Mouse (Mus musculus) liver, embryonic 16.5 days (tissue): Measurements from ENCODE around the gene Pigc. TPM values are rescaled to one million over a fixed set of nuclear protein-coding genes. Genes with fewer than 3 reads are reported as not detected.

ENCODE experiments used
- ATAC-seq: fragments of 200-750 bp; cut with Nextera tagmentation; 2 replicates; pipeline ENCODE4 v1.8.0; 2017; ENCODE audit warnings: low read depth, mild to moderate bottlenecking, moderate number of reproducible peaks, moderate library complexity
- H3K27ac ChIP-seq: fragments of 300-500 bp; sonication (generic); 2 replicates; pipeline ENCODE4 v1.5.1; 2014; ENCODE audit warnings: mild to moderate bottlenecking, low read length
- H3K27me3 ChIP-seq: fragments of 300-500 bp; sonication (generic); 2 replicates; pipeline ENCODE4 v1.6.1; 2014; ENCODE audit warnings: low read depth, low read length, mixed read lengths; ENCODE audit not compliant: control insufficient read depth, insufficient read depth
- H3K36me3 ChIP-seq: fragments of 300-500 bp; sonication (generic); 2 replicates; pipeline ENCODE4 v1.6.1; 2014; ENCODE audit warnings: mild to moderate bottlenecking; ENCODE audit not compliant: control insufficient read depth, insufficient read depth
- H3K4me1 ChIP-seq: fragments of 300-500 bp; sonication (generic); 2 replicates; pipeline ENCODE4 v1.6.1; 2014; ENCODE audit warnings: low read depth, low read length, mixed read lengths; ENCODE audit not compliant: control insufficient read depth
- H3K4me2 ChIP-seq: fragments of 300-500 bp; sonication (generic); 2 replicates; pipeline ENCODE4 v1.6.1; 2014; ENCODE audit warnings: low read depth, low read length, mixed read lengths
- H3K4me3 ChIP-seq: fragments of 300-500 bp; sonication (generic); 2 replicates; pipeline ENCODE4 v1.5.1; 2014; ENCODE audit warnings: low read depth, mild to moderate bottlenecking, low read length
- H3K9ac ChIP-seq: fragments of 300-500 bp; sonication (generic); 2 replicates; pipeline ENCODE4 v1.6.1; 2014; ENCODE audit warnings: low read depth, low read length
- H3K9me3 ChIP-seq: fragments of 300-500 bp; sonication (generic); replicated peaks from 2 replicates; pipeline ENCODE4 v1.6.1; 2016; ENCODE audit warnings: low read length; ENCODE audit not compliant: control insufficient read depth
- WGBS: fragments of 180-500 bp; shearing (Covaris S2); extraction: QIAGEN DNeasy Blood & Tissue Kit; methylation state at CpG from one replicate; pipeline ENCODE4 v1.1.7; 2014; ENCODE audit not compliant: insufficient replicate concordance; 5-methylcytosine and 5-hydroxymethylcytosine counted together
- polyA plus RNA-seq: library from polyadenylated mRNA; unstranded; fragments of >200 nt; fragmentation: Nextera tagmentation; extraction: Ambion mirVana; gene quantifications from 2 replicates; pipeline ENCODE4 v1.2.1, GENCODE M21; 2015

Gene Pigc
- polyA plus RNA-seq, 1 experiment from 2014 or later = 11.1 TPM

DNA sequence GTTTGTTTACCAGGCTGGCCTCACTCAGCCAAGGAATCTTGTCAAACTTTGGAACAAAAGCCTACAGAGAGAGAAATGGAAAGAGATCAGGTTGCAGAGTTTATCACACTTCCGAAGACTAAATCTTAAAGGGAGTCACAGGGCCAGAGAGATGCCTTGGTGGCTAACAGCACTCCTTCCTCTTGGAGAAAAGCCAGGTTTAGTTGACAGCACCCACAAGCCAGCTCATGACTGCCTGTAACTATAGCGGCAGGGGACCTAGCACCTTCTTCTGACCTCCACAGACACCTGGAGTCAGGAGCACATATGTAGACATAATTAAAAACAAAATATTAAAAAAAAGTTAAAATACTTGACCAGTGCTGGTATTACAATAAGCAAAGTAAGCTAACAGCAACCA, 1.1 kb upstream of the Pigc start:
- 69% methylated on average over 2 of the region's 2 CpGs for WGBS
- ATAC-seq = no peak
- Histone ChIP-seq H3K4me1 (peaks cover 3% of the 10 kb centered on the region), H3K9me3 (no peaks in the 10 kb centered on the region), H3K4me3 (no peak overlapping the region), H3K4me2 (no peak overlapping the region), H3K36me3 (no peaks in the 10 kb centered on the region), H3K27ac (no peak overlapping the region), H3K9ac (no peak overlapping the region), H3K27me3 (no peaks in the 10 kb centered on the region)

- H3K27me3 ChIP-seq = no peaks in the 10 kb centered on the region
- H3K36me3 ChIP-seq = no peaks in the 10 kb centered on the region
- WGBS = 90% methylated on average over 9 of the region's 9 CpGs
- peaks cover 4% of the 10 kb centered on the region for H3K4me1 ChIP-seq
- H3K9me3 ChIP-seq = no peaks in the 10 kb centered on the region
- H3K4me3 ChIP-seq = no peak overlapping the region
- no peak overlapping the region for H3K27ac ChIP-seq
- no peak overlapping the region for H3K4me2 ChIP-seq
- ATAC-seq = no peak
- H3K9ac ChIP-seq = no peak overlapping the region
These were observed 1.9 kb downstream of the Pigc start for GRCm38 (mm10) chr1:161970874-161971273.

DNA sequence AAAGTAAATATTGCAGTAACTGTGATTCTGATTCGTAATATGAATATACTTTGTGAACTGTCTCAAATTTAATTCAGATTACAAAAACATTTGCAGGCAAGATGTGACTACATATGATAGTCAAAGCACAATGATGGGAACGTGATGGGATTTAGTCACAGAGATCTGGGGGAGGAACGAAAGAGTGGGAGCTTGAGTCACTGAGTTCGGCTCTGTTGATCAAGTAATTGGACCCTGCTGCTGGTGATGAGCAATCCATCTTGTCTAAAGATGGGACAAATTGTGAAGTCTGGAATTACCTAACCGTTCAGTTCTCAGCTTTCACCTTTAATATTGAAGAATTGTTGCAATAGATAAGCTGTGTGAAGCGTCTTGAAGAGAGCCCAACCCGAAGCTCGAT, 3.2 kb downstream of the Pigc start:
- Histone ChIP-seq H3K9ac (no peak overlapping the region), H3K27me3 (no peaks in the 10 kb centered on the region), H3K36me3 (no peaks in the 10 kb centered on the region), H3K27ac (no peak overlapping the region), H3K4me2 (no peak overlapping the region), H3K4me1 (peaks cover 12% of the 10 kb centered on the region), H3K9me3 (no peaks in the 10 kb centered on the region), H3K4me3 (no peak overlapping the region)
- no peak for ATAC-seq
- WGBS = 79% methylated on average over 8 of the region's 8 CpGs

DNA sequence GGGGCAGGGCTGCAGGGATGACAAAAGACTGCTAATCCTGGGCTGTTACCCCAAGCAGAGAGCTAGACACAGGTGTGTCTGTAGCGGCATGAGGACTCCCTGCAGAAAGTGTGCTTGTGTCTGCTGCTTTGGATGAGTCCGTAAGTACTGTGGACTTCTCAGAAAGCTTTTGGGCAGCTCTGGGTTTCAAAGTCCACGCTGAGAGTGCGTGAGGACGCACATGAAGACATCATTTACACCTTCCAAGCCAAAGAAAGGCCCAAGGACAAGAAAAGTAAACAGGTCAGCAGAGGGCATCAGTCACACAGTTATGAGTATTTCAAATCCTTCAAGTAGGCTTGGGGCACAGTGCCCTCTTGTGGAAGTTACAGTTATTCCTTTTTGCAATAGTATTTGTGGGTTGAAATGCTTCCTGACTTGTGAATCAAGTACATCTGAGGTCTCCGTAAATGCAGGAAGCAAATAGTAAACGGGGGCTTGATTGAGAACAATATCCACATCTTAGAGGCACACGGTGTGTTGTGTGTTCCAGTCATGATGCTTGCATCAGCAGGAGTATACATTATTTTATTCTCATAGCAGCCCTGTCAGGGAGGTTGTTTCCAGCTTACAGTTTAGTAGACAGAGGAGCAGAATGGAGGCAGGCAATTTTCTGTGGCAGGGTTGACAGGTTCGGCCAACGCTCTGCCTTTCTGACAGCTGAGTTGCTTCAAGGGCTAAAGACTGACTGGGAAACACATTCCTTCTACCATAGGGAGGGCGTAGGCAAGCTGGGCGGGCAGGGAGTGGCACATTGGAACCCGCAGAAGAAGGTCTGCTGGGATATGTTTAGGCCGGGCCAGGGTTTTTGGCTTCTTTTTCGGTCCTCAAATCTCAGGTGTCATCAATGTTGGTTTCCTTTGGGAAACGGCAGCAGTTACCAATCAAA, 7.5 kb downstream of the Pigc start:
- Histone ChIP-seq H3K4me3 (no peak overlapping the region), H3K36me3 (no peaks in the 10 kb centered on the region), H3K27me3 (no peaks in the 10 kb centered on the region), H3K4me2 (no peak overlapping the region), H3K27ac (no peak overlapping the region), H3K4me1 (peaks cover 8% of the 10 kb centered on the region), H3K9ac (no peak overlapping the region), H3K9me3 (no peaks in the 10 kb centered on the region)
- ATAC-seq = peak; percentile 62
- 40% methylated on average over 16 of the region's 16 CpGs for WGBS

GRCm38 (mm10) chr1:161977331-161977730, 8.3 kb downstream of the Pigc start:
- H3K4me3 ChIP-seq = no peak overlapping the region
- H3K36me3 ChIP-seq = no peaks in the 10 kb centered on the region
- no peak overlapping the region for H3K9ac ChIP-seq
- H3K27ac ChIP-seq = no peak overlapping the region
- H3K9me3 ChIP-seq = no peaks in the 10 kb centered on the region
- no peak overlapping the region for H3K4me2 ChIP-seq
- 75% methylated on average over 4 of the region's 4 CpGs for WGBS
- no peak for ATAC-seq
- H3K27me3 ChIP-seq = no peaks in the 10 kb centered on the region
- peaks cover 8% of the 10 kb centered on the region for H3K4me1 ChIP-seq

GRCm38 (mm10) chr1:161978173-161978700, 9.3 kb downstream of the Pigc start:
- 64% methylated on average over 5 of the region's 5 CpGs for WGBS
- Histone ChIP-seq H3K4me2 (no peak overlapping the region), H3K27me3 (no peaks in the 10 kb centered on the region), H3K4me1 (peaks cover 8% of the 10 kb centered on the region), H3K4me3 (no peak overlapping the region), H3K9me3 (no peaks in the 10 kb centered on the region), H3K9ac (no peak overlapping the region), H3K27ac (no peak overlapping the region), H3K36me3 (no peaks in the 10 kb centered on the region)
- no peak for ATAC-seq

GRCm38 (mm10) chr1:161979536-161979935, 10.6 kb downstream of the Pigc start, which contains the start of gene 4930558K02Rik:
TSS of gene 4930558K02Rik (minus strand) at chr1:161979636.
- no peak for ATAC-seq
- Histone ChIP-seq H3K27ac (no peak within 1 kb of the TSS), H3K4me3 (no peak within 1 kb of the TSS), H3K36me3 (no peaks in the 10 kb centered on the region), H3K9me3 (no peaks in the 10 kb centered on the region), H3K4me2 (no peak within 1 kb of the TSS), H3K27me3 (no peaks in the 10 kb centered on the region), H3K4me1 (peaks cover 8% of the 10 kb centered on the region), H3K9ac (no peak within 1 kb of the TSS)
- WGBS = 56% methylated on average over 1 of the region's 1 CpGs

DNA sequence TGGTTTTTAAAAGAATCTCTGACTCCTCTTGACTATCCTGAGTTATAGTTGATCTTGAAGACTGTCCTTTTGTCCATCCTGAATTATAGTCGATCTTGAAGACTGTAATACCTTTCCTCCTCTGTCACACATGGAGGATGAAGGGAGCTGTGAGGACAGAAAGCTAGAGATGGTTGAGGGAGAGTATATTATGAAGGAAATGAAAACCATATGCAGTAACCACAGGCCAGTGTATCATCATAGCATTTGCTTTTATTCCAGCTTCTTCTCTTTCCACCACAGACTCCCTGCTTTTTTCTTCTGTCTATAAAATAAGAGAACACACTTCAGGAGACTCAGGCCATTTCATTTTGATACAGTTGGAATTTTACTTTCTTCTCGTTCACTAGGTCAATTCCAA, 11.1 kb downstream of the Pigc start:
- WGBS = 48% methylated on average over 2 of the region's 2 CpGs
- Histone ChIP-seq H3K36me3 (no peaks in the 10 kb centered on the region), H3K4me3 (no peak overlapping the region), H3K4me1 (peaks cover 8% of the 10 kb centered on the region), H3K27ac (no peak overlapping the region), H3K4me2 (no peak overlapping the region), H3K9ac (no peak overlapping the region), H3K9me3 (no peaks in the 10 kb centered on the region), H3K27me3 (no peaks in the 10 kb centered on the region)
- ATAC-seq = no peak

- no peaks in the 10 kb centered on the region for H3K36me3 ChIP-seq
- WGBS = 69% methylated on average over 9 of the region's 9 CpGs
- no peak overlapping the region for H3K4me3 ChIP-seq
- no peaks in the 10 kb centered on the region for H3K27me3 ChIP-seq
- ATAC-seq = no peak
- H3K9ac ChIP-seq = no peak overlapping the region
- H3K27ac ChIP-seq = no peak overlapping the region
- peaks cover 8% of the 10 kb centered on the region for H3K4me1 ChIP-seq
- H3K9me3 ChIP-seq = no peaks in the 10 kb centered on the region
- H3K4me2 ChIP-seq = no peak overlapping the region
These were observed 11.8 kb downstream of the Pigc start for GRCm38 (mm10) chr1:161980626-161981298.
